Mouse (Mus musculus) 3T3-L1 (cell line): Measurements from ENCODE around the gene Pou2f1.
A peak's percentile ranks its signal among the peaks of the same experiment; 100 is the strongest.
"Not testable (repeated sequence)": the region's sequence is repeated elsewhere in the genome, so short reads cannot be mapped to it uniquely, and the experiment has no call there.

Source experiments
- DNase-seq: peaks from one replicate; pipeline ENCODE4 v3.0.0-alpha.2; 2015; ENCODE audit warnings: low read depth, low spot score

Gene Pou2f1

GRCm38 (mm10) chr1:166003181-166004022 is 924 bp upstream of the Pou2f1 start:
- peak; percentile 80 for DNase-seq

GRCm38 (mm10) chr1:166001904-166002489 is 481 bp downstream of the Pou2f1 start:
- DNase-seq: no peak

- DNase-seq: peak; percentile 77
Measured at GRCm38 (mm10) chr1:166001121-166001903, 1.2 kb downstream of the Pou2f1 start.

GRCm38 (mm10) chr1:166000601-166001120 is 1.8 kb downstream of the Pou2f1 start:
- DNase-seq: no peak

GRCm38 (mm10) chr1:165999709-166000108 is 2.8 kb downstream of the Pou2f1 start:
- DNase-seq: peak; percentile 29

GRCm38 (mm10) chr1:165995661-165996055 is 6.8 kb downstream of the Pou2f1 start:
- DNase-seq: no peak

- not testable (repeated sequence) for DNase-seq
Measured at GRCm38 (mm10) chr1:165995011-165995660, 7.3 kb downstream of the Pou2f1 start.

- DNase-seq: no peak
Measured at GRCm38 (mm10) chr1:165994279-165994678, 8.2 kb downstream of the Pou2f1 start.

GRCm38 (mm10) chr1:165993270-165994156 is 9.0 kb downstream of the Pou2f1 start:
- no peak for DNase-seq

- DNase-seq: no peak
Measured at GRCm38 (mm10) chr1:165988536-165988935, 13.9 kb downstream of the Pou2f1 start.

- DNase-seq: no peak
Measured at GRCm38 (mm10) chr1:165988072-165988471, 14.4 kb downstream of the Pou2f1 start.

GRCm38 (mm10) chr1:165985743-165986360 is 16.6 kb downstream of the Pou2f1 start:
- DNase-seq: no peak

GRCm38 (mm10) chr1:165985186-165985585 is 17.3 kb downstream of the Pou2f1 start:
- DNase-seq: no peak

- no peak for DNase-seq
Measured at GRCm38 (mm10) chr1:165976672-165977448, 25.6 kb downstream of the Pou2f1 start.

GRCm38 (mm10) chr1:165969001-165969690 is 33.3 kb downstream of the Pou2f1 start:
- DNase-seq: no peak

- DNase-seq: peak; percentile 78
Measured at GRCm38 (mm10) chr1:165967027-165967654, 35.3 kb downstream of the Pou2f1 start.

- DNase-seq: no peak
Measured at GRCm38 (mm10) chr1:165966156-165966914, 36.1 kb downstream of the Pou2f1 start.
